Mouse (Mus musculus) ES-Bruce4 (cell line): ENCODE measurements around the gene Itgb2l.

ENCODE experiments used
- CTCF ChIP-seq: IDR thresholded peaks from one replicate; pipeline ENCODE4 v1.8.1; 2011; ENCODE audit warnings: low read depth, low read length
- POLR2A ChIP-seq: IDR thresholded peaks from one replicate; pipeline ENCODE4 v1.8.1; 2011; ENCODE audit warnings: low read length; ENCODE audit not compliant: insufficient read depth

- TF ChIP-seq POLR2A (no peak), CTCF (no peak)
Measured at GRCm38 (mm10) chr16:96398806-96399205, 44.6 kb downstream of the Itgb2l start.
